Mouse (Mus musculus): ENCODE results near the gene Dlg2. TPM values are rescaled to one million over a fixed set of nuclear protein-coding genes. Genes with fewer than 3 reads are reported as not detected.

The Dlg2 gene
- total RNA-seq, 2 experiments from 2014 or later = 1.9 to 3.1 TPM

DNA sequence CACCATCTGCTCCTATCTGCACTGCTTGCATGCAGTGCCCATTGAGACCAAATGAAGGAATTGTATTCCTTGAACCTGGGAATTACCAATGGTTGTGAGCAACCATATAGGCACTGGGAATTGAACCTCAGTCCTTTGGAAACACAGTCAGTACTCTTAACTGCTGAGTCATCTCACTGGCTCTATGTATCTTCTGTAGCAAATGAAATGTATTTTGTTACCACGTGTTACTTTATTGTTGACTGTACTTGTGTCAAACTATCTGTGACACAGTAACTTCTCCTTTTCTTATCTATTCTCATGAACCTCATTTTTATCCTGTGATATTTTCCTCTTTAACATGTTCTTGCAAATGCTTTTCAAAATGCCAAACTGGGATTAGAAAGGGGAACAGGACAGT, 1722.7 kb downstream of the Dlg2 start:
- intact Hi-C loops (cut with DNase I) = no loop called here
- DNase-seq = no peak

GRCm38 (mm10) chr7:92210701-92211100, 1734.2 kb downstream of the Dlg2 start:
- no peak for DNase-seq
- intact Hi-C loops (cut with DNase I) = no loop called here

DNA sequence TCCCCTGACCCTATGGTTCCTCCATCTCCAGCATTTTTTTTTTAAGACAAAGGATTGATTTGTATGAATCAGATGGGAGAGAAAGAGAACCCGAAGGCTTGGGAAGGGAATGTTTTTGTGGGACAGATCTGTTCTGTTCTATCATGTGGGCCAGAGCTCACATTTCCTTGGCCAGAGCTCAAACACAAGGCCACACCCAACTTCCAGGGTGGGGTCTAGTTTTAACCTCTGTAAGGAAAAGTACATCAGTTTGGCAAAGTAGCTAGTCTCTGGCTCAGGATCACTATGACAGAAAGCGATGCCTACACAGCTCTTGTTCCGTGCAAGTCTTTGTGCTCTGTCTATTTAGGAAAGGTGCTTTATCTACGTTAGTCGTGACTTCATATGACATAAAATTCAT, 1737.3 kb downstream of the Dlg2 start:
- intact Hi-C loops (cut with DNase I) = no loop called here
- peak; percentile 13 to 18 for DNase-seq

GRCm38 (mm10) chr7:92218171-92218570, 1741.7 kb downstream of the Dlg2 start:
- intact Hi-C loops (cut with DNase I) = no loop called here
- DNase-seq = no peak

GRCm38 (mm10) chr7:92220619-92221018, 1744.1 kb downstream of the Dlg2 start:
- intact Hi-C loops (cut with DNase I) = no loop called here
- DNase-seq = no peak

DNA sequence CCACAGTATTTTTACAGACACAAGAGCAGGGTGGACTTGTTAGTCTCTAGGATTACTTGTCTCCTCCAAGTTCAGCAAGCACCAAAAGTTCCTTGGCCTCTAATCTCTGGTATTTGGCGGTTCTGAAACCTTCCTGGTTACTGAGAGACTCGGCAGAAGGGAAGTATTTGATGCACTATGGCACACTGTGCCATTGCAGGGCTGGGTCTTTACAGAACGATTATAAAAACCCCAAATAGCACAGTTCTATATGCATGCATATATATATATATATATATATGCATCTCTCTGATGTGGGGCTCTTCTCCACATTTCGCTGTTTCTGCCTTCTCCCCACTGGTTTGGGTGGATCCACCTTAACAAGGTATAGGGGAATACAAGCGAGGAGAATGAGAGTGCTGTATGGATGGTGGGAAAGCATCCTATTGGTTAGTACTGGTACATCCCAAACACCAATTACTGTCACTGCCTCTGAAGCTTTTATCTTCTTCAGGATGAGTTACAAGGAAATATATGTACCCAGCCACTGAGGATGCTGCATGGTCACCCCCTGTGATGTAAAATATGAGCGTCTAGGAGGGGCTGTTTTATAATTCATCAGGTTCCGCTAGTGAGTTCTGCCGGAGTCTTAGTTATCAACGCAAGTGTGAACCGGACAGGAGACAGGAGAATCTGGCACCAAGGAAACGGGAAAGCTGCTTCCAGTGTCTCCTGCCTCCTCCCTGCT, 1758.2 kb downstream of the Dlg2 start:
- no peak for DNase-seq
- intact Hi-C loops (cut with DNase I) = no loop called here

- intact Hi-C loops (cut with DNase I) = no loop called here
- DNase-seq = no peak
Measured at GRCm38 (mm10) chr7:92235541-92236031, 1759.1 kb downstream of the Dlg2 start.

- DNase-seq = no peak
- intact Hi-C loops (cut with DNase I) = no loop called here
Measured at GRCm38 (mm10) chr7:92240908-92241307, 1764.4 kb downstream of the Dlg2 start.

GRCm38 (mm10) chr7:92247594-92247993, 1771.1 kb downstream of the Dlg2 start:
- no peak for DNase-seq
- intact Hi-C loops (cut with DNase I) = no loop called here

- no peak for DNase-seq
- intact Hi-C loops (cut with DNase I) = no loop called here
Measured at GRCm38 (mm10) chr7:92248619-92249018, 1772.1 kb downstream of the Dlg2 start.

DNA sequence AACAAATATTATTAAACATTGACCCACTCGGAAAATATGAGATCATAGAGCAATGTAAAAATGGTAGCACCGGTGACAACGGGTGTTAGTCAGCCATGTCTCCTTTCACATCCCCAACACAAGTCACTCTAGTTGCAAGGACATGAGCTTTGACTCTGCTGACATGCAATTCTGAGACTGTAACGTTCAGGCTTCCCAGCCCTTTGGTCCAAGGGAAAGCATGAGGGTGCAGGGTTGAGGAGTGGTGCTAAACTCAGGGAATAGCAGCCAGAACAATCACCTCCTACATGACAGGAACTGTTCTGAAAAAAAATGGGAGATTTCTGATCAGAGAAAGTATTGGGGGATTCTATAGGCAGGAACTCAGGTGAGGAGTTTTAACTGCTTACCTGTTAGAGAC, 1781.7 kb downstream of the Dlg2 start:
- intact Hi-C loops (cut with DNase I) = no loop called here
- no peak for DNase-seq

DNA sequence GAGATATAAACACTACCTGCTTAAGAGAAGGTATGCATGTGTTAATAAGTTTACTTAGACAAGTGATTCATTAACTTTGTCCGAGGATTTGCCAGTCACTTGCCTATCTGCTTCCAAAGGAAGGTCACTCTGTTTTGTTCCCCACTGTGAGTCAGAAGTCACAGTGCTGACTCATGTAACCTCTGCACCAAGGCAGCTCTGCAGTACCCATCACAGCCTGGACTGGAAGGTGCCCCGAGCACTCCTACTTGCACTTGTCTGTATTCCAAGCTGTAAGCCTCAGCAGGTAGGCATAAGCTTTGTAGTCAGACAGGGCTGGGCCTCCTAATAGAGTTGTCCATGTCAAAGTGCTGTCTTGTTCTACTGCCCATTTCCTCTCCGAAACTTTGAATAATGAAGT, 1782.2 kb downstream of the Dlg2 start:
- no peak for DNase-seq
- intact Hi-C loops (cut with DNase I) = no loop called here

DNA sequence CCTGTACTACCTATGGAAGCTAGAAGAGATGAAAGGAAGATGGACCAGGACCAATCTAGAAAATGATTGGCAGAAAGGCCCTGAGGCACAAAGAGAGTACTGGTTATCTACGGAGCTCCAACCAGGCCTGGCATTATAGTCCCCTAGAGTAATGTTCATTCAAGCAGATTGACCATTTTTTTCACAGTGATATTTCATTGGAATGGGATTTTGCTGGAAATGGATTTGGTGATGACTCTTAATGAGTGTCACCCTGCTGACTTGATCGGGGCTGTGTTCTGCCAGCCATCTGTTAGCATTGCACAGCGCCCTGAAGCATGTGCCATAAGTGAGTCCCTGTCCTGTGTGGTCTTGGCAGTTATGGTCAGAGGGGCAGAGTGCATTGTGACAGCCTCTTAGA, 1787.9 kb downstream of the Dlg2 start:
- no peak for DNase-seq
- intact Hi-C loops (cut with DNase I) = no loop called here

- DNase-seq = no peak
- intact Hi-C loops (cut with DNase I) = no loop called here
Measured at GRCm38 (mm10) chr7:92264964-92265363, 1788.5 kb downstream of the Dlg2 start.

DNA sequence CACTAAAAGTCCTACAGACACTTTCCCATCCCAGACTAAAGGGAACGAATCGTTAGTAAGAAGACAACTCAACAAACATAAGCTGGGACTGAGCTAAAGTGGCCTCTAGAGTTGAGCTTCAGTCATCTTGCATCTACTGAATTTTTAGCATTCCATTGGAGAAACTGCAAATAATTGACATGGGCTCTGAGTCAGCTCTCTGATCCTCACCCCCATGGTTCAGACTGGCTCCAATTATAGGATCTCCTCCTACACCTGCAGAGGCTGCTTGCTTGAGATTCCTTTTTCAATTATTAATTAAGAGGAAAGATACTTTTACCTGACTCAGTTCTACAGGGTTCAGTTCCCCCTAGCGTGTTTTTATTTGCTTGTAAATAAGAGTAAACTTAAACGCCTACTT, 1798.9 kb downstream of the Dlg2 start:
- DNase-seq = no peak
- intact Hi-C loops (cut with DNase I) = no loop called here

DNA sequence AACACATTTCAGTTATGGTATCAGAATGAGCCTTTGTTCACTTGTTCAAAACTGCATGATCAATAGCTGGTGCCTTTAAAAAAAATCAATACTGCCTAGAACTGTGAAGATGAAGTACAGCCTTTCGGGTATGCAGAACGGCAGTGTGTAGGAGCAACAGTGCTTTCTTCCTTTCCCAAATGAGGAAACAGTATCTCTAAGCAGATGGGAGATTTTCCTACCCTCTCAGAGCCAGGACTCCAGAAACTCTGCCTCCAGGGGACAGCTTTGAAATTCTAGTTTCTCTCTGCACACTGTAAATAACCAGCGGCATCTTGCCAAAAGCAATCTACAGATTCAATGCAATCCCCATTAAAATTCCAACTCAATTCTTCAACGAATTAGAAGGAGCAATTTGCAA, 1801.2 kb downstream of the Dlg2 start:
- DNase-seq = no peak
- intact Hi-C loops (cut with DNase I) = no loop called here

GRCm38 (mm10) chr7:92280925-92281324, 1804.5 kb downstream of the Dlg2 start:
- intact Hi-C loops (cut with DNase I) = no loop called here
- DNase-seq = no peak

- intact Hi-C loops (cut with DNase I) = no loop called here
- no peak for DNase-seq
Measured at GRCm38 (mm10) chr7:92287058-92287457, 1810.6 kb downstream of the Dlg2 start.

- intact Hi-C loops (cut with DNase I) = no loop called here
Measured at GRCm38 (mm10) chr7:92288814-92289213, 1812.3 kb downstream of the Dlg2 start.

GRCm38 (mm10) chr7:92292918-92293518, 1816.5 kb downstream of the Dlg2 start:
- no peak for DNase-seq
- intact Hi-C loops (cut with DNase I) = no loop called here

More at GRCm38 (mm10) chr7:92288814-92289213, 1812.3 kb downstream of the Dlg2 start:
- DNase-seq = no peak

- no peak for DNase-seq
- intact Hi-C loops (cut with DNase I) = no loop called here
Measured at GRCm38 (mm10) chr7:92301046-92301445, 1824.6 kb downstream of the Dlg2 start.

DNA sequence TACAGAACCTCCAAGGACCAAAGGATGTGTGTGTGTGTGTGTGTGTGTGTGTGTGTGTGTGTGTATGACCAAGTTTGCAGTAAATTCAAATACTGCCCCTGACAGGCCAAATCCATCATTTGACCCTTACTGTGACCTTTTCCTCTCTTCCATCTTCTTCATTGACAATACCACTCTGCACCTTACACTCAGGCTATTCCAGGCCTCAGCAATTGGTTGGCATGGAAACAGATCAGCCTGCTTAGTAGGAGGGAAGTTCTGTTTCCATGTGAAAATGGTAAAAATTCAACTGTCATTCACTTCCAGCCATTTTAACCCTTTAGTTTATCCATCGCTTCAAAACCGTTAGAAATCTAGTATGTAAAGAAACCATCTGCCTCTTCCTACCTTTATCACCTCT, 1831.2 kb downstream of the Dlg2 start:
- intact Hi-C loops (cut with DNase I) = no loop called here
- DNase-seq = no peak
